Mouse (Mus musculus) left cerebral cortex, adult 8-10 months (tissue): ENCODE results near the gene Rpl10a. TPM values are rescaled to one million over a fixed set of nuclear protein-coding genes. Genes with fewer than 3 reads are reported as not detected.
A peak's percentile ranks its signal among the peaks of the same experiment; 100 is the strongest.
"Not testable (repeated sequence)": the region's sequence is repeated elsewhere in the genome, so short reads cannot be mapped to it uniquely, and the experiment has no call there.

Source experiments
- DNase-seq, 2 experiments: peaks; one replicate each; pipeline ENCODE4 v3.0.0; 2022; ENCODE audit warnings: low spot score in 2 of 2
- total RNA-seq, 4 experiments: library from RNA; stranded (reverse); gene quantifications; 2 replicates each; pipeline ENCODE4 v1.2.4; 2022

Rpl10a gene
- total RNA-seq, 4 experiments from 2014 or later, result 323 to 368 (median 355) TPM

DNA sequence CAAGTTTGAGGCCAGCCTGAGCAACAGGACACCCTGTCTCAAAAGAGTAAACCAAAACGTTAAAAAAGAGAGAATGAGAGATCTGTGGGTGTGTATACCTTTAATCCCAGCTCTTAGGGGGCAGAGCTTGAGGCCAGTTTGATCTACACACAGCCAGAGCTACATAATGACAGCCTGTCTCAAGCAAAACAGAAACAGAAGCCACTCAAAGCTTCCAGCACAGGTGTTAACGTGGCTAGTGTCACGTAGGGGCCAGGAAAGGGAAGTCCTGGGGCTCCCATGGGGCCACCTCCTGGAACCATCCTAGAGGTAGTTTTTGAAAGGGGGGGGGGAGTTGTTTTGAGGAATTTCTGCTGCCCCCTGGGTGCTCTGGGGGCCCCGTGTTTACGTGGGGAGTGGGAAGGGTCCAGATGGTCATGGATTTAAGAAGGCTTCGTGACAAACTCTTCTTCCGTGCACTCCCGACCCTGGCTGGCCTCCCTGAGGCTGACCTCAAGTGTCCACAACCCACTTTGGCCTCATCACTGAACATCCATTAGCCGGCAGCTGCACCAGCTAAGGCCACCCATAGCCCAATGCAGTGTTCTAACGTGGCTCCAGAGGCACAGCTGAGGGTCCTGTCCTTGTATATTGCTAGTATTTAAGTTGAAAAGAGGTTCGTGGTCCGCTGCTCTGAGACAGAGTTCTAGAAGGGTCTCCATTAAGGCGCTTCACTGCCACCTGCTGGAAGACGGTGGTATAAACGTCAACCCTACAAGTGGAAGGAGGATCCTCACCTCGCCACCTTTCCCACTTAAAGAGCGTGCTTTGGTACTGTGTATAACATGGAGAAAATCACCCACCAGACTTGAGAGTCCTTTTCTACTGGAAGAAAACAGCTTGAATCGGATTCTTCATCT is 19.7 kb upstream of the Rpl10a start:
- DNase-seq, result peak in 1 of 2 experiments; percentile 81

DNA sequence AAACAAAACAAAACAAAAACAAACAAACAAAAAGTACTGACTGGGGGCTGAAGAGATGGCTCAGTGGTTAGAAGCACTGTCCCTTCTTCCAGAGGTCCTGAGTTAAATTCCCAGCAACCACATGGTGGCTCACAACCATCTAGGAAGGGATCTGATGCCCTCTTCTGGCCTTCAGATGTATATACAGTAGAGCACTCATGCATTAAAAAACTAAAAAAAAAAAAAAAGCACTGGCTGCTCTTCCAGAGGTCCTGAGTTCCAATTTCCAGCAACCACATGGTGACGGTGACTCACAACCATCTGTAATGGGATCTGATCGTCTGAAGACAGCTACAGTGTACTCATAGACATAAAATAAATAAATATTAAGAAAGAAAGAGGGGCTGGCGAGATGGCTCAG is 17.4 kb upstream of the Rpl10a start:
- no peak for DNase-seq

DNA sequence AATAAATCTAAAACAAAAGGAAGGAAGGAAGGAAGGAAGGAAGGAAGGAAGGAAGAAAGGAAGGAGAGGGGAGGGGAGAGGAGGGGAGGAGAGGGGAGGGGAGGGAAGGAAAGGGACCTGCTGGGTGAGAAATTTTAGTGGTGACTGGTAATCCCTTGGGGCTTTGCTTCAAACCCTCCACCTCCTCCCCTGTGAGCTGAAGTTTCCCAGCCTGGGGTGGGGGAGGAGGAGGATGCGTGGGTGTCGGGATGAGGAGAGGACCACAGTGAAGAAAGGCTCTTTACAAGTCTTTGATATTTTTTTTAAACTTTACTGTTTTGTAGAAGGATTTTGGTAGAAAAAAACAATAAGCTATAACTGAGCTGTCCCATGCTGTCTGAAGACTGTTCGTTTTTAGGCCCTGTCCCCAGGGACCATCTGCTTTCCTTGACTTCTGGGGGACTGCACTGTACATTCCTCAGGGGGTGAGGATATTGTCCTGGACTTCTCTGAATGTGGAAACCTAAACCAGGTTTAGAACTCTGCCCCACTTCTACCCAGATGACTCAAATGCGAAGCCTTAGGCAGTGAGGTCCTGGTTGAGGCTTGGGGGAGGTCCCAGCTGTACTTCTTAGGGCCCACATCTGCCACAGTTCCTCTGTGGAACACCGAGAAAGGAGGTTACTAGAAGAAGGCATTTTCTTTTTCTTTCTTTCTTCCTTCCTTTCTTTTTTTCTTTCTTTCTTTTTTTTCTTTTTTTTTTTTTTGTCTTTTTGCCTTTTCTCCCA is 16.7 kb upstream of the Rpl10a start:
- DNase-seq, result no peak

DNA sequence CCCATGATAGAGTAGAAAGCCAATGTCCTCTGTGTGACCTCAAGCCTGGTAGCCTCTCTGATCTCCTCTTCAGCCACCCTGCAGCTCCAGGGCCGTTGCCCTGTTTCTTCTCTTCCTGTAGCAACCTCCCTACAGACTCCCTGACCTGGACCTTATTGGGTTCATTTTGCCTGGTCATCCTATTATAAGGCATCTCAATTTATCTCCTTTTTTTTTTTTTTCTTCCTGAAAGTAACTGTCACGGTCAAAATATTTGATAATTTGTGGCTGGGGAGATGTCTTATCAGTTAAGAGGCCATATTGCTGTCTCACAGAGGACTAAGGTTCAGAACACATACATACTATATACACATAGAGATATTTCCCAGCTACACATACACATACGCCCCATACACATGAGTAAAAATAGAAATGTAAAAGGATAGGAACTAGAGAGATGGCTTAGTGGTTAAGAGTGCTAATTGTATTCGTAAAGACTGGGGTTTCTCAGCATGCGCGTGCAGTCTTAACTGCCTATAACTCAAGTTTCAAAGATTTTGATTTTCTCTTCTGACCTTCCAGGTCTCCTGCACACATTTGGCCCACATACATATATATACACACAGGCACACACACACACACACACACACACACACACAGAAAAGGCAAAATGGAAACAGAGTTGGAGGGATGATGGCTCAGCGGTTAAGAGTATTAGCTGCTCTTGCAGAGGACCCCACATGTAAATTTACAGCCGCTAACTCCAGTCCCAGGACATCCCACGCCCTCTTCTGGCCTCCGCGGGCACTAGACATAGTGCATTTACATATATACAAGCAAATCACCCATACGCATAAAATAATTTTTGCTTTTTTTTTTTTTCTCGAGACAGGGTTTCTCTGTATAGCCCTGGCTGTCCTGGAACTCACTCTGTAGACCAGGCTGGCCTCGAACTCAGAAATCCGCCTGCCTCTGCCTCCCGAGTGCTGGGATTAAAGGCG is 15.7 kb upstream of the Rpl10a start:
- DNase-seq, result no peak

DNA sequence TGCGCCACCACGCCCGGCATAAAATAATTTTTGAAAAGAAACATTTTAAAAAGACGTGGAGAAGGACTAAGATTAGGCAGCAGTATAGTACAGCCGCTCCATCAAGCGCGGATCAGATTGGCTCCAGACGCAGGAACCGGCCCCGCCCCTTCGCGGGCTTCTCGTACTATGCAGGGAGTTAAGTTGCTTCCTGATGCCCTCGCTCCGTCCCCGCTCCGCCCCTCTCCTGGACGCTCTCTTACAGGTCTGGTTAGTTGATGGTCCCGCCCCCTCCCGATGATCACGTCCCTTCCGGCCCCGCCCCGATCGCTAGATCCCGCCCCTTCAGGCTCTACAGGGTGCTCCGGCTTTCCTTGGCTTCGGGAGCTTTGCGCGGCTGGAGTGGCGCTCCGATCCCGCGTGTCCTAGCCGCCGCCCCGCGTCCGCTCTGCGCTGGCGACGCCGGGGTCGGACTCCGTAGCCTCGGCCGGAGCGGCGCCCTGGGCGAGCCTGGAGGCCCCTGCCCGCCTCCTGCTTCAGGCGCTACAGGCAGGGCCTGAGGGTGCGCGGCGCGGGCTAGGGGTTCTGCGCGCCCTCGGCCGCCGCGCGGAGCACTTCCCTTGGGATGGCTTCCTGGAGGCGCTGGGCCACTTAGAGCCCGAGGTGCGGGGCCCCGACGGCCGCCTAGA is 14.9 kb upstream of the Rpl10a start, which contains the start of gene Fance:
TSS of gene Fance (plus strand) at position 308 of the 668 bp plus-strand sequence.
- DNase-seq, result peak; percentile 72 to 96

DNA sequence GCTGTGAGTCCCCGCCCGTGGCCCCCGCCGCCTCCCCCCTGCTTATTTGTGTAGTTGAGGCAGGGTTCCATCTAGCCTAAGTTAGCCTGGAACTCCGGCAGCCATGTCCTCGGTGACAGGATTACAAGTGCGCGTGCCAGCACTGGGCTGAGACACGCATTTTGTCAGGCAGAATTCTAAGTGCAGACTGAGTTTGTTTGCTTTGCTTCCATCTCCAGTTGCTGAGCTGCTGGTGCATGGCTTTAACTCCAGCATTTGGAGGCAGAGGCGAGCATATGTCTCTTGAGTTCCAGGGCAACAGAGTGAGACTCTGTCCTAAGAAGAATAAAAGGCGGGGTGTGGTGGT is 14.4 kb upstream of the Rpl10a start:
- DNase-seq, result no peak

DNA sequence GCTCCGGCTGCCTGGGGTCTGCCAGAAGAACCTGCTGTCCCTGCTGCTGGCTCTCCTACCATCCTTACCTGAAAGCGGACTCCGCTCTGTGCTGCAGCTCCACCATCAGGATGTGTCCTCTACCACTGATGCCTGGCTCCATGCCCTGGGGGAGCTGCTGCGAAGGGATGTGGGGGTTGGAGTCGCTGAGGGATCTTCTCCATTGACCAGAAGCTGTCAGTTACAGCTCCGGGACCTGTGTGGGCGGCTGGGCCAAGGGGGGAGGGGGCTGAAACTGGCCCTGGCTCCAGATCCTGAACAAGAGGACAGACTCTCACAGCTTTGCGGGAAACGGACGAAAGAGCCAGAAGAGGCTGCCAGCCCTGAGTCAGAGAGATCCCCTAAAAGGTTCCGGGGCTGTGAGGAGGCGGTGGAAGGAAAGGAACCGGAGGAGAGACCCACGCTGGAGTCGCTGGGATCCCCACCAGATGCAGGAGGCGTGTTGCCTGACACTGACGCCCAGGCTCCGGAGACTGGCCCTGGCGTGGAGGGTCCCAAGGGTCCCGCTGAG is 12.6 kb upstream of the Rpl10a start:
- DNase-seq, result no peak

DNA sequence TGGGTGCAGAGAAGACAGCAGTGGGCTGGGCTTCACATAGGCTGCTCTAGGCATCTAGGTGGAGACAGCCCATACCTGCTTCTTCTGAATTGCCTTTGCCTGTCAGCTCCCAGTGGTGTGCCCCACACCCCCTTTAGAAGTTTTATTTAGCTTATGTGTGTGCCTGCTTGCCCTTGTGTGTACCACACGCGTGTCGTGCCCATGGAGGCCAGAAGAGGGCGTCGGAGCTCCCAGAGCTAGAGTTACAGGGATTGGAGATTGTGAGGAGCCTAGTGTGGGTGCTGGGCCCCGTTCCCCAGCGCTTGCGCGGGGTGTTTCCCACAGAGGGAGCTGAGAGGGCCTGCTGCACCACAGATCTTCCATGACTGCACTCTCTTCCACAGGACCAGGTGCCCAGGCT is 11.8 kb upstream of the Rpl10a start:
- DNase-seq, result no peak

DNA sequence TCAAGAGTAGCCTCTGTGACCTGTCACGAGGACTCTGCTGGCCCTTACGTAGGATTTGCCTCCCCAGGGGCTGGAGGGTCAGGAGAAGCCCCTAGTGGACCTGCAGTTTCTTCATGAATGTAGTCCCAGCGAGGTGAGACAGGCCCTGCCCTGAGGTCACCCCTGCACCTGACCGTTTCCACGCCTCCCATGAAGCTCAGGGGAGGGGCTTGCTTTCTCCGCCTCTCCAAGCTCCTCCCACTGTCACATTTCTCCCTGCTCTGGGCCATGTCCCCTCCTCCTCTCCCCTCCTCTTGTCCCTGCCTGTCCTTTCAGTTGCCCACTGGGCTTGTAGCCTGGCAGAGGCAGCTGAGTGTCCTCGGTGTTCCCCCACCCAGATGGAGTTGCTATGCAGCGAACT is 11.2 kb upstream of the Rpl10a start:
- no peak for DNase-seq

DNA sequence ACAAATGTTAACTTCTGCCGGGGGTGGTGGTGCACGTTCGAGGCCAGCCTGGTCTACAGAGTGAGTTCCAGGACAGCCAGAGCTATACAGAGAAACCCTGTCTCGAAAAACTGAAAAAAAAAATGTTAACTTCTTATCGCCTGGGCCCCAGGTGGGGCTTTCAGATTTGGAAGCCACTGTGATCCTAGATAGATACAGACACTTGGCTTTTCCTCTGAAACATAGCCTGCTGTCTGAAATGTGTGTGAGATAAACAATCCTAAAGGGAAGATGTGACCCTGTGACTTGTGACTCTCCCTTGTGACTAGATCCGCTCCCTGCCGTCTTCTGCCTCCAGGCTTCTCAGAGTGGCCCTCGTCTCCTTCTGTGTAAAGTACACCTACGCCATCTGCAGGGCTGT is 10.5 kb upstream of the Rpl10a start:
- no peak for DNase-seq

DNA sequence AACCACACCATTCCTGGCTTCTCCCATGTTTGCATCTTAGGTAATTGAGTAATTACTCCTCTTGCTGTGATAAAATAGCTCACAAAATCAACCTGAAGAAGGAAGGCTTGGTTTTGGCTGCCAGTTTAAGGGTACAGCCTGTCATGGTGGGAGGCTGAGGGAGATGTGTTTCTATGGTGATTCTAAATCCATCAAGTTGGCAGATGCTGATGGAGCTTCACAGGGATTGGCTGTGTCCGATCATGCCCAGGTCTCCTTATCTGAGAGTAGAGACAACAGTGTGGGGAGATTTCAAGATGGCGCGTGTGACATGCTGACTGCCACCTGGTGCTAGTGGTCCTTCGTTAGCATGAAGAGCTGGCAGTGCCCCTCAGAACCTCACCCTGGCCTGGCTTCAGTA is 6.6 kb upstream of the Rpl10a start:
- no peak for DNase-seq

DNA sequence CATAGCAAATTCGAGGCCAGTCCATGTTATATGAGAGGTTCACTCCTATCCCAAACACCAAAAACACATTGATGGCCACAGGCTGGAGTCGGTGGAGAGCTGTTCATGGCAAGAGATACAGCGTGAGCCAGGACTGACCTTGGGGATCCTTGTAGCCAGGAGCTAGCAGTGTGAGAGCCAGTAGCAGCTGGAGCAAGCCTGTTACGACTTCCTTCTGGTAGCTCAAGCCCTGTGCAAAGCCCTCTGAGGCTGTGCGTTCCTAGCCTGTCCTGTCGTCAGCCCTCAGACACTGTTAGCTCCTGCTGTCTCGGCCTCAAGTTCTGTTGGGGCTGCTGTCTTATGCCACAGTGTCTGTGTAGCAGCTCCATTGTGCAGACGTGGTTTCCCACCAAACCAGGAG is 4.5 kb upstream of the Rpl10a start:
- DNase-seq, result no peak

DNA sequence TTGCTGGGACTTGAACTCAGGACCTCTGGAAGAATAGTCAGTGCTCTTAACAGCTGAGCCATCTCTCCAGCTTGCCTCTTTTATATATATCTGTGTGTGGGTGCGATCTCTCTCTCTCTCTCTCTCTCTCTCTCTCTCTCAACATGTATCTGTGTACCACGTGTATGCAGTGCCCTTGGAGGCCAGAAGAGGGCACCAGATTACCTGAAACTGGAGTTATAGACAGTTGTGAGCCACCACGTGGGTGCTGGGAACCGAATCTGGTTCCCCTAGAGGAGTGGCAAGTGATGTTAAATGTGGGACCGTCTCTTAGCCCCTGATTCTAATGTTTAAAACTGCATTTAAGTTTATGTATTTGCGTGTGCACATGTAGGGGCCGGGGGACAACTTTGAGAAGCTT is 3.9 kb upstream of the Rpl10a start:
- not testable (repeated sequence) for DNase-seq

DNA sequence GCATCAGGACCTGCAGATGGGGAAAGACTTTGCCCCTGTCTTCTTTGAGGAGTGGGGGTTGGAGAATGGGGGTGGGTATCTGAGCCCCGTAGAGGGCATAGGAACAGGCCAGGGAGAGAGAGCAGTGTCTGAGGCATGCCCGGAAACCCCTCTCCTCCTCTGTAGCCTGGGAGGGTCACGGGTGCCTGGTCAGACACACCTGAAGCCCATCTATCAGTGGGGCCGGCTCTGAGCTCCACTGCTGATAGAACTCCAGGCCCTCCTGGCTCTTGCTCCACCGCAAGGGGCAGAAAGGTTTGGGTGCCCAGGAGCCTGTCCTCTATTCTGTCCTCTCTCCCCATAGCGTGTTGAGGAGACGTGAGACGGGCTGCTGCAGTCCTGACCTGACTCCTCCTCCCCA is 2.5 kb upstream of the Rpl10a start:
- no peak for DNase-seq

DNA sequence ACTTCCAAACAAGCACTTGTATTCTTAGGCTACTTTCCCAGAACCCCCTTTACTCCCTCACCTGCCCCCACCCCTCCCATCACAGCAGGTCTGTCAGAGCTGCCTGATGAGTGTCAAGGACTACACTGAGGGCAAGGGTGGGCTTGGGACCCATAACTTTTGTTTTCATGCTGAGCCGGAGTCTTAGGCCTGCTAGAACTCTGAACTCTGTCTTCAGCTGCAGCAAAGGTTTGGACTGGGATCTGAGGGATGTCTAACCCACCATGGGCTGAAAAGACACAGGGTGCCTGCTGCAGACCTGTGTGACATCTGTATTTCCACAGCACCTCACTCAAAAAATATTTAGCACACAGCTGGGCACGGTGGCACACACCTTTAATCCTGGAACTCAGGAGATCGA is 1.3 kb upstream of the Rpl10a start:
- no peak for DNase-seq

DNA sequence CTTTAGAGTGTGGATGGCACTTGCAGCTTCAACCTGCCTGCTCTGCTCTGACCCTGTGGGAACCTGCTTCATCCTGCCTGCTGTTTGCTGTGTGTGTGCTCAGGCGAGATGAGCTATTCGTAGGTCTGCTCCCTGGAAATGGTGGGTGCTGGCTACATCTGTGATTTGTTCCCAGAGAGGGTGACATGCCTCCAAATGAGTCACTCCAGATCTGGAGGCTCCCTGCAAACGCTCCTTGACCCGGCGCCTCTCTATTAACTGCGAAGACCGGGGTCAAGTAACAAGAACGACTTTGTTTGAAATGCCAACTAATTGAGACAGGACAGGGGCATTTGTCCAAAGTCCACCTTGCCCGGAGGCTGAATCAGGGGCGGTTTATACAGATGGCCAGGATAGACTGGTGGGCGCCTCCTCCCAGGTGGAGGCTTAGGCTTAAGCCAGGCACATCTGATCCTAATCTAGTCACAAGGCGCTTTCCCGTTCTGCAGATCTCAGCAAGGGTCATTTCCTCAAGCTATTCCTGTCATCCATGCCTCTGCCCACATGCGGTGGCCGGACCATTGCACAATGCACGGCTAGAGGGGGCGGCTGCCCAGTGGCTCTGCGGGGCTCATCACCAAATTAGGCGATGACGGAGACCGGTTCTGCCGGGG is 472 bp upstream of the Rpl10a start:
- peak; percentile 34 to 51 for DNase-seq

DNA sequence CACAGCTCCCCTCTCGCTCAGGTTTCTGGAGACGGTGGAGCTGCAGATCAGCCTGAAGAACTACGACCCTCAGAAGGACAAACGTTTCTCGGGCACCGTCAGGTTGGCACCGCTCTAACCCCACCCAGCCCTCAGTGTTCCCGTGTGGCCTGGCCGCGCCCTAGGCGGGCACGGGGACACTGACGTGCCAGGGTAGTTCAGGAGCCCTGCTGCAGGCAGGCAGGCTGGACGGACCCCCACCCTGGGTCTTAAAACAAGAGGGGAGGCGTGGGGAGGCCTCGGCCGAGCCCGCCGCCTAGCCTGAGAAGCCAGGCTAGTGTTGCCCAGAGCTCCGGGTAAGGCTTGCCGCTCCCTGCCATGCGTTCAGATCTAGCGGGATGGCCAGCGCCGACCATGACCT is 675 bp downstream of the Rpl10a start:
- DNase-seq, result no peak

DNA sequence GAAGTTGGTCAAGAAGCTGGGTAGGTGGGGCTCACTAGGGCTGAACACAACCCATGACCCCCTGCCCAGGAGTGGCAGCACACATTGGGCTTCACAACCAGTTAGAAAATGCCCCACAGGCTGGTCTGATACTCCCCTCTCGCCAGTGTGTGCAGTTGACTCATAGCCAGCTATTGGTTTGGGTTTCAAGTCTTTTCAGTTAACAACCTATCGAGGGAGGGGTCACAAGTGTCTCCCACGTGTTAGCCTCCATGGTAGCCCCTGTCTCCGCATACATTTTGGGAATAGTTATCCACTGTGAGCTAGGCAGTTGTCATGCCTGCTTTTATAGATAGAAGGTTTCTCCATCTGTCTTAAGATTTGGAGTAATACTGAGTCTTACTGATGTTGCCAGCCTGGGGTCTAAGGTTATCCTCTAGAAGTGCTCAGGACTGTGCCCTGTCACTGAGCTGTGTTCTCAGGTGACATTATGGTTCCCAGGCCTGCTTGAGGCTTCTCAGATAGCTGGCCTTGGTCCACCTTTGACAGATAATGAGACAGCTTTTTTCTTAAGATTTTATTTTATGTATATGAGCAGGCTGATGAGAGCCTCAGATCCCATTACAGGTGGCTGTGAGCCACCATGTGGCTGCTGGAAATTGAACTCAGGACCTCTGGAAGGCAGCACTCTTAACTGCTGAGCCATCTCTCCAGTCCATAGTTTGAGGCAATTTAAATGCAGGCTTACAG is 1.4 kb downstream of the Rpl10a start:
- DNase-seq, result no peak

DNA sequence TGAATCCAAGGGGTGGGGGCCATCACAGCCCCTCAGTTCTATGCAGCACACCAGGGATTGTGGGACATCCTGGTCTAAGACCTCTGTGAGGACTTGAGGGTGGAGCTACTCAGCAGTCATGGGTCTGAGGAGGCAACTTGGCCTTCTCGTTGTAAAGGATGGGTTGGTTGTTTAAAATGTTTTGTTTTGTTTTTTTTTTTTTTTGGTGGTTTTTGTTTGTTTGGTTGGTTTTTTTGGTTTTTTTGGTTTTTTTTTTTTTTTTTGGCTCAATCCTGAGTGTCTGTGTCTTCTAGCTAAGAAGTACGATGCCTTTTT is 1.9 kb downstream of the Rpl10a start:
- no peak for DNase-seq

DNA sequence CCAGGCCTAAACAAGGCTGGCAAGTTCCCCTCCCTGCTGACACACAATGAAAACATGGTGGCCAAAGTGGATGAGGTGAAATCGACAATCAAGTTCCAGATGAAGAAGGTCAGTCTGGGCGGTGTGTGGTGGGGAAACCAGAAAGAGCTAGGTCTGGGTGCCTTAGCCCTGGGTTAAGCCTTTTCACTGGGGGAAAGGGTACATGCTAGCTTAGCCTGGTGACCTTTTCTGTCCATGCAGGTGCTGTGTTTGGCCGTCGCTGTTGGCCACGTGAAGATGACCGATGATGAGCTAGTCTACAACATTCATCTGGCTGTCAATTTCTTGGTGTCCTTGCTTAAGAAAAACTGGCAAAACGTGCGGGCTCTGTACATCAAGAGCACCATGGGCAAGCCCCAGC is 2.3 kb downstream of the Rpl10a start:
- DNase-seq, result not testable (repeated sequence)
